Mouse (Mus musculus): ENCODE results near the gene Wbp2. TPM values are rescaled to one million over a fixed set of nuclear protein-coding genes. Genes with fewer than 3 reads are reported as not detected.
A peak's percentile ranks its signal among the peaks of the same experiment; 100 is the strongest.
"Not testable (repeated sequence)": the region's sequence is repeated elsewhere in the genome, so short reads cannot be mapped to it uniquely, and the experiment has no call there.

Gene Wbp2
- polyA plus RNA-seq, 1 experiment from 2014 or later = 95.4 TPM

- WGBS = 78% methylated on average over 5 of the region's 5 CpGs
- no peak overlapping the region for H3K4me2 ChIP-seq (ENCODE audit: low read depth, low read length)
- H3K36me3 ChIP-seq (ENCODE audit: control insufficient read depth, insufficient read depth, low read length) = no peaks in the 10 kb centered on the region
- no peak for ATAC-seq (ENCODE audit: low read depth)
- H3K4me3 ChIP-seq (ENCODE audit: low read length) = no peak overlapping the region
- H3K27me3 ChIP-seq (ENCODE audit: control insufficient read depth, insufficient read depth, low read depth, low read length) = no peaks in the 10 kb centered on the region
- no peak overlapping the region for H3K27ac ChIP-seq (ENCODE audit: low read length)
- no peak overlapping the region for H3K9ac ChIP-seq (ENCODE audit: low read length)
- H3K4me1 ChIP-seq (replicated peaks; ENCODE audit: control insufficient read depth, insufficient read depth, low read length) = peaks cover 23% of the 10 kb centered on the region
- peaks cover 4% of the 10 kb centered on the region for H3K9me3 ChIP-seq (ENCODE audit: control insufficient read depth, low read length)
Measured at GRCm38 (mm10) chr11:116096213-116097108, 9.7 kb upstream of the Wbp2 start.

DNA sequence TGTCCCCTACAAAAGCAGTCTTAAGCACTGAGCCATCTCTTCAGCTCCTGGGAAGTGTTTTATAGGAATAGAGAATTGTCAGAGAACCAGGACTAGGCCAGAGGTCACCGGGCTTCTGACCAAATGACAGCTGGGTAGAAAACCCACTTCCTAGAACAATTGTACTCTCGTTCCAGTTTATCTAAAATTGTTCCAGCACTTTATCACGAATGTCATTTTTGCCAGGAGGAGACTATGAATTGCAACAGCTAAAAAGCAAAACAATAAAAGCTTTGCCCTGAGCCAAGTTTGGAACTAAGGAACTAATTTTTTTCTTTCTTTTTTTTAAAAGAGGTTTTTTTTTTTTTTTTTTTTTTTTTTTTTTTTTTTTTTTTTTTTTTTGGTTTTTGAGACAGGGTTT is 8.8 kb upstream of the Wbp2 start:
- no peaks in the 10 kb centered on the region for H3K36me3 ChIP-seq (ENCODE audit: control insufficient read depth, insufficient read depth, low read length)
- 52% methylated on average over 3 of the region's 3 CpGs for WGBS
- no peak overlapping the region for H3K4me2 ChIP-seq (ENCODE audit: low read depth, low read length)
- no peak overlapping the region for H3K9ac ChIP-seq (ENCODE audit: low read length)
- peak; percentile 51 for ATAC-seq (ENCODE audit: low read depth)
- peak overlapping the region; percentile 54 for H3K27ac ChIP-seq (ENCODE audit: low read length)
- H3K4me3 ChIP-seq (ENCODE audit: low read length) = no peak overlapping the region
- H3K4me1 ChIP-seq (replicated peaks; ENCODE audit: control insufficient read depth, insufficient read depth, low read length) = peaks cover 15% of the 10 kb centered on the region
- H3K9me3 ChIP-seq (ENCODE audit: control insufficient read depth, low read length) = peaks cover 4% of the 10 kb centered on the region
- no peaks in the 10 kb centered on the region for H3K27me3 ChIP-seq (ENCODE audit: control insufficient read depth, insufficient read depth, low read depth, low read length)

DNA sequence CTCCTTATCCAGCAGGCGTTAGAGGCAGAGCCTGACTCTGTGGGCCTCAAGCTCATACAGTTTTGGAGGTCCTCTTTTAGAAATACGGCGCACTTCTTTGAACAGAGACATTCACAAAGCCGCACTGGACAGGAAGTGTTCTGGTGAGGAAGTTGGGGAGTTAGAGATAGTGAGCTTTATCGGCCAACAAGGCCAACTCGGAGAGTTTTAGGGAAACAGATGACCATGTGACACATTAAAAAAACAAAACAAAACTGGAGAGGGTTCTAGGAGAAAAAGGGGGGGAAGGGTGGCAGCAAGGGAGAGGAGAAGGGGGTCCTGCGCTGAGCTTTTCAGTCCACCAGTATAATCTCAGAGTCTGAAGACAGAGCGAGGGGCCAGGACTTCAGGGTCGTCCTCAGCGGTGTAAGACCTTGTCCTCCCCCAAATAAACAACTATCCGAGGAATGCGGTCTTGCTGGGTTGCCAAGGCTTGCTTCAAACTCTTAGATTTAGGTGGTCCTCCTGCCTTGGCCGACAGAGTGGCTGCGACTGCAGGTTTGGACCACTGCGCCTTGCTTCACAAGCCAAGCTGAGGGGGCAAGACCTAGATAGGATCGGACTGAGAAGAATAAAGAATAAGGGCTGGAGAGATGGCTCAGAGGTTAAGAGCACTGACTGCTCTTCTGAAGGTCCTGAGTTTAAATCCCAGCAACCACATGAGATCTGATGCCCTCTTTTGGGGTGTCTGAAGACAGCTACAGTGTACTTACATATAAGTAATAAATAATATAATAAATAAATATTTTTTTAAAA is 7.2 kb upstream of the Wbp2 start:
- peak overlapping the region; percentile 71 for H3K27ac ChIP-seq (ENCODE audit: low read length)
- ATAC-seq (ENCODE audit: low read depth) = 0 out of 2 replicates have a peak, but pooled peaks have one; percentile 24
- H3K4me2 ChIP-seq (ENCODE audit: low read depth, low read length) = no peak overlapping the region
- H3K9ac ChIP-seq (ENCODE audit: low read length) = peak overlapping the region; percentile 13; the same call in 1 of the 2 replicates
- H3K4me3 ChIP-seq (ENCODE audit: low read length) = no peak overlapping the region
- peaks cover 4% of the 10 kb centered on the region for H3K9me3 ChIP-seq (ENCODE audit: control insufficient read depth, low read length)
- 32% methylated on average over 16 of the region's 16 CpGs for WGBS
- peaks cover 7% of the 10 kb centered on the region; the same call in 1 of the 2 replicates for H3K4me1 ChIP-seq (replicated peaks; ENCODE audit: control insufficient read depth, insufficient read depth, low read length)
- no peaks in the 10 kb centered on the region for H3K36me3 ChIP-seq (ENCODE audit: control insufficient read depth, insufficient read depth, low read length)
- H3K27me3 ChIP-seq (ENCODE audit: control insufficient read depth, insufficient read depth, low read depth, low read length) = no peaks in the 10 kb centered on the region

GRCm38 (mm10) chr11:116092959-116093358 is 6.2 kb upstream of the Wbp2 start:
- not testable (repeated sequence) for H3K9ac ChIP-seq (ENCODE audit: low read length); H3K27ac ChIP-seq (ENCODE audit: low read length); ATAC-seq (ENCODE audit: low read depth); H3K27me3 ChIP-seq (ENCODE audit: control insufficient read depth, insufficient read depth, low read depth, low read length); H3K4me1 ChIP-seq (replicated peaks; ENCODE audit: control insufficient read depth, insufficient read depth, low read length); H3K9me3 ChIP-seq (ENCODE audit: control insufficient read depth, low read length); H3K36me3 ChIP-seq (ENCODE audit: control insufficient read depth, insufficient read depth, low read length); H3K4me3 ChIP-seq (ENCODE audit: low read length); H3K4me2 ChIP-seq (ENCODE audit: low read depth, low read length)
- WGBS = 88% methylated on average over 6 of the region's 6 CpGs

DNA sequence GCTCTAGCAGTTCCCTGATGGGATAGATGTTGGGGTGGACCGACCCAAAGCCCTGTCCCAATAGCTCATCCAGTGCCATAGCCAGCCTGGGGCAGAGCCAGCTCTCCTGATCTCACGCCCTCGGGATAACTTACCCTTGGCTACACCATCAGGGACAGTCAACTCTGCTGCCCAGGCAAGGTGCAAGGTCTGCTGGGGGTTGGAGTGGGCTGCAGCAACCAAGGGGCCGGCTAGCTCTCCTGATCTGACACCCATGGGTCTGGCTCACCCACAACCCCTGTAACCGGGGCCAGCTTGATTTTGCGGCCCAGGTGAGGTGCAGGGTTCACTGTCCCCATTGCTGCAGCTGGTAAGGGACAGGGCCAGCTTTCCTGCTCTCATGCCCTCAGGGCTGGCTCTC is 4.8 kb upstream of the Wbp2 start:
- Histone ChIP-seq H3K27me3 (ENCODE audit: control insufficient read depth, insufficient read depth, low read depth, low read length) (no peaks in the 10 kb centered on the region), H3K9ac (ENCODE audit: low read length) (no peak overlapping the region), H3K4me1 (replicated peaks; ENCODE audit: control insufficient read depth, insufficient read depth, low read length) (peaks cover 9% of the 10 kb centered on the region), H3K27ac (ENCODE audit: low read length) (no peak overlapping the region), H3K9me3 (ENCODE audit: control insufficient read depth, low read length) (peaks cover 1% of the 10 kb centered on the region; the same call in 1 of the 2 replicates), H3K36me3 (ENCODE audit: control insufficient read depth, insufficient read depth, low read length) (no peaks in the 10 kb centered on the region), H3K4me2 (ENCODE audit: low read depth, low read length) (no peak overlapping the region), H3K4me3 (ENCODE audit: low read length) (no peak overlapping the region)
- 87% methylated on average over 6 of the region's 6 CpGs for WGBS
- no peak for ATAC-seq (ENCODE audit: low read depth)

GRCm38 (mm10) chr11:116089545-116089944 is 2.8 kb upstream of the Wbp2 start:
- peaks cover 16% of the 10 kb centered on the region for H3K4me1 ChIP-seq (replicated peaks; ENCODE audit: control insufficient read depth, insufficient read depth, low read length)
- no peak overlapping the region for H3K4me2 ChIP-seq (ENCODE audit: low read depth, low read length)
- WGBS = 80% methylated on average over 6 of the region's 6 CpGs
- H3K27me3 ChIP-seq (ENCODE audit: control insufficient read depth, insufficient read depth, low read depth, low read length) = no peaks in the 10 kb centered on the region
- no peak overlapping the region for H3K27ac ChIP-seq (ENCODE audit: low read length)
- ATAC-seq (ENCODE audit: low read depth) = no peak
- H3K4me3 ChIP-seq (ENCODE audit: low read length) = no peak overlapping the region
- H3K9me3 ChIP-seq (ENCODE audit: control insufficient read depth, low read length) = no peaks in the 10 kb centered on the region
- no peaks in the 10 kb centered on the region for H3K36me3 ChIP-seq (ENCODE audit: control insufficient read depth, insufficient read depth, low read length)
- no peak overlapping the region for H3K9ac ChIP-seq (ENCODE audit: low read length)

GRCm38 (mm10) chr11:116088741-116089394 is 2.1 kb upstream of the Wbp2 start:
- H3K27me3 ChIP-seq (ENCODE audit: control insufficient read depth, insufficient read depth, low read depth, low read length) = no peaks in the 10 kb centered on the region
- no peak overlapping the region for H3K4me3 ChIP-seq (ENCODE audit: low read length)
- H3K9ac ChIP-seq (ENCODE audit: low read length) = no peak overlapping the region
- H3K36me3 ChIP-seq (ENCODE audit: control insufficient read depth, insufficient read depth, low read length) = no peaks in the 10 kb centered on the region
- H3K27ac ChIP-seq (ENCODE audit: low read length) = no peak overlapping the region
- no peak for ATAC-seq (ENCODE audit: low read depth)
- H3K4me2 ChIP-seq (ENCODE audit: low read depth, low read length) = no peak overlapping the region
- no peaks in the 10 kb centered on the region for H3K9me3 ChIP-seq (ENCODE audit: control insufficient read depth, low read length)
- peaks cover 13% of the 10 kb centered on the region for H3K4me1 ChIP-seq (replicated peaks; ENCODE audit: control insufficient read depth, insufficient read depth, low read length)
- WGBS = 65% methylated on average over 11 of the region's 11 CpGs

GRCm38 (mm10) chr11:116088188-116088587 is 1.4 kb upstream of the Wbp2 start:
- Histone ChIP-seq H3K9me3 (ENCODE audit: control insufficient read depth, low read length) (no peaks in the 10 kb centered on the region), H3K4me3 (ENCODE audit: low read length) (no peak overlapping the region), H3K27me3 (ENCODE audit: control insufficient read depth, insufficient read depth, low read depth, low read length) (no peaks in the 10 kb centered on the region), H3K4me2 (ENCODE audit: low read depth, low read length) (peak overlapping the region; percentile 70; the same call in 1 of the 2 replicates), H3K9ac (ENCODE audit: low read length) (no peak overlapping the region; the same call in 1 of the 2 replicates), H3K36me3 (ENCODE audit: control insufficient read depth, insufficient read depth, low read length) (peaks cover 6% of the 10 kb centered on the region), H3K27ac (ENCODE audit: low read length) (no peak overlapping the region), H3K4me1 (replicated peaks; ENCODE audit: control insufficient read depth, insufficient read depth, low read length) (peaks cover 12% of the 10 kb centered on the region)
- WGBS = 69% methylated on average over 8 of the region's 8 CpGs
- no peak for ATAC-seq (ENCODE audit: low read depth)

Measured in lung, embryonic 16.5 days (tissue).